Mouse (Mus musculus) heart, adult 11 months (tissue): ENCODE results near the gene Cmtr2.

Experiments used
- DNase-seq: peaks from one replicate; pipeline ENCODE4 v3.0.0; 2022

Gene Cmtr2

DNA sequence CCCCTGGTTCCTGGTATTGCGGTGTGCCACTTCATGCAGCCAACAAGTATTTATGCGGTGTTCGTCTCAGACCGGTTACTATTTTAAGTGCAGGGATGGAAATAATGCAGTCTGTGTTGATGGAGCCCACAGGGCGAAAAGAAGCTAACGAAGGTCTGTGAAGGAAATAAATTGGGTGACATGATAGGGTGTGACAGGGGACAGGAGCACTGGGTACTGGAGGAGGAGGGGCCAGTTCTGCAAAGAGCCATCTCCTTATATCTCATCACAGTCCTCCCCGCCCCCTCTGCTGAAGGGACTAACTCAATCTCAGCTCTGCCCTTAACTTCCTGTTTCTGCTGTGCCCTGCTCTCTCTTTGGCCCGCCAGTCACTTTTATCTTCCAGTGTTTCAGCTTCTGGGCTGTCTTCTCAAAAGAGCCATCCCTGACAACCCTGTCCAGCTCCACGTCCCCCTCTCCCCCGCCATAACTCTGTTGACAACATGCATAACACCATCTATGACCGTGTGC is 50.4 kb downstream of the Cmtr2 start:
- no peak for DNase-seq

DNA sequence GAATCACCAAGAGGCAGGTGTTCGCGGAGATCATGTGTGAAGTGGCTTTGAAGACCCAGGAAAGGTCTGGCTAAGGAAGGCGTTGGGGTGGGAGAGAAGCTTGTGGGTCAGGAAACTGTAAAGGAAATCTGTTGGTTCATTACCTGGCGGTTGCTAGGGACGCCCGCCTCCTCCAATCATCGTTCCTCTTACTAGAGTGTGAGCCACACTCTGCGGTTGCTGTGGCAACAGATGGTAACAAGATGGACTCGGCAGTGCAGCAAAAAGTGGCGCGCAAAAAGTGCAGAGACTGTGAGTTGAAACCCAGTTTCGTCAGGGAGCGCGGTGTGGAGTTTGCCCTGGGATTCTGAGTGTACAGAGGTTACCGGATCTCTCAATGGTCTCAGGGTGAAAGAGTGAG is 51.3 kb downstream of the Cmtr2 start, which contains the start of gene Hydin:
Gene Hydin, plus strand, starts transcription at position 237 of the 400 bp plus-strand sequence.
- peak; percentile 87 for DNase-seq

DNA sequence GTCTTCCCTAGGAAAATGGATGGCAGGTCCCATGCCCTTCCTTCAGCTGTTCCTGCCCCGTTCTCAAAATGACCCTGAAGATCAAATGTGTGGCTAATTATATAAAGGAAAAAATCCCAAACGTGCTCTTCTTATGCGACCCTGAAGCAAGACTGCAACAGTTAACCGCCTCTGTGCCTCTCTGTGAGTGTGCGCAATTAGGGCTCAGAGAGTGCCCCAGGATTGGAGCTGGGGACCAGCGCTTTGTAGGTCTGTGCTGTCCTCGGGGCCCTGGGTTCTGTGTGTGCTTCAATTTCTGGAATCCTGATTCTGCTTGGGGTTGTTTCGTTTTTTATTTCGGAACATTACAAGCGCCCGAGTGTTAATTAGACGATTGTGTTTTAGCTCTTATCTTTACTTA is 51.8 kb downstream of the Cmtr2 start:
- DNase-seq: no peak

DNA sequence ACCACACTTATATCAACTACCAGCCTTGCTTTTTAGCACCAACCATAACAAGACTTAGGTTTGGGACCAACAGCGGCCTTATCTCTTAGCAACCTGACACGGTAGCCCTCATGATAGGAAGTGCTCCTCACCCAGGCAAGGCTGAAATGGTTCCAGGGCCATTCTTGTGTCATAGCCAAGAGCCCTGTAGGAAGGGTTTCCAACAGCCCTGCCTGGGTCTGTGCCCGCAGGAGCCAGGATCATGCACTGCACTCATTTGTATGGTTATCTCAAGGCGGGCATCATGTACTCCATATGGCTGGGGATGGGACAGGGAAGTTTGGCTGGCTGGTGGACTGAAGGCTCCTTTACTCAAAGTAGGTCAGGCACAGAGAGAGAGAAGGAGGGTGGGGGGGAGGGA is 55.2 kb downstream of the Cmtr2 start:
- DNase-seq: peak; percentile 84

DNA sequence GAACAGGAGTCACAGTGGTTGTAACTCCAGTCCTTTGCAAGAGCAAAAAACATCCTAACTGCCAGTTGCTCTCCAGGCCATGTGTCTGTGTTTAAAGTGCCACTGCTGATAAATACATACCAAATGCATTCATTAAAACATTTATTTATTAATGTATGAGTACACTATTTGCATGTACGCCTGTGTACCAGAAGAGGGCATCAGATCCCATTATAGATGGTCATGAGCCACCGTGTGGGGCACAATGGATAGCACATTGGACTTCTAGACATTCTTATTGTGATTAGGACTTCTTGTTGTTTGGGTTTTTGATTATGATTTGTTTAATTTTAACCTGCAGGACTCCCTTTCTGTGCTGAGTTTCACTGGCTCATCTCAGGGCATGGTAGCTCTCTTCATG is 57.9 kb downstream of the Cmtr2 start:
- peak; percentile 37 for DNase-seq
